Mouse (Mus musculus) MEL (cell line): Measurements from ENCODE around the gene Ddx54. TPM values are rescaled to one million over a fixed set of nuclear protein-coding genes. Genes with fewer than 3 reads are reported as not detected.

Source experiments
- DNase-seq: peaks from one replicate; pipeline ENCODE4 v3.0.0; 2011; ENCODE audit warnings: low read depth, low spot score
- H3K27ac ChIP-seq: 2 replicates; pipeline ENCODE4 v1.5.1; 2012; ENCODE audit warnings: low read depth, mild to moderate bottlenecking, control low read depth, low read length, moderate library complexity; ENCODE audit not compliant: control insufficient read depth
- H3K27me3 ChIP-seq, 2 experiments: fragments of 150-350 bp in 1 of 2; sonication (generic) in 1 of 2; 2 replicates each; pipeline ENCODE4 v1.6.1; 2012; ENCODE audit warnings: low read length in 2 of 2, mild to moderate bottlenecking in 2 of 2, improper control_type of control experiment in 1 of 2, moderate library complexity in 1 of 2; ENCODE audit not compliant: insufficient read depth in 2 of 2, control insufficient read depth in 1 of 2
- H3K36me3 ChIP-seq, 2 experiments: 2 replicates each; pipeline ENCODE4 v1.6.1; 2012 to 2014; ENCODE audit warnings: low read length in 2 of 2, improper control_type of control experiment in 1 of 2, inconsistent platforms in 1 of 2, mild to moderate bottlenecking in 1 of 2; ENCODE audit not compliant: insufficient read depth in 2 of 2, control insufficient read depth in 1 of 2
- H3K4me1 ChIP-seq, 2 experiments: fragments of 150-350 bp in 1 of 2; sonication (generic) in 1 of 2; 2 replicates each; pipeline ENCODE4 v1.6.1; 2012; ENCODE audit warnings: low read length in 2 of 2, improper control_type of control experiment in 1 of 2, mild to moderate bottlenecking in 1 of 2; ENCODE audit not compliant: insufficient read depth in 2 of 2, control insufficient read depth in 1 of 2
- H3K4me3 ChIP-seq, 2 experiments: fragments of 150-350 bp in 1 of 2; sonication (generic) in 1 of 2; 2 replicates each; pipeline ENCODE4 v1.5.1; 2012; ENCODE audit warnings: low read depth in 2 of 2, low read length in 2 of 2, mild to moderate bottlenecking in 2 of 2, moderate library complexity in 2 of 2, control low read depth in 1 of 2, improper control_type of control experiment in 1 of 2; ENCODE audit not compliant: control insufficient read depth in 1 of 2, insufficient read depth in 1 of 2
- H3K79me2 ChIP-seq: 2 replicates; pipeline ENCODE4 v1.6.1; 2012; ENCODE audit warnings: mild to moderate bottlenecking, low read length, moderate library complexity; ENCODE audit not compliant: control insufficient read depth, poor library complexity, insufficient read depth
- H3K9ac ChIP-seq: 2 replicates; pipeline ENCODE4 v1.6.1; 2012; ENCODE audit warnings: low read depth, mild to moderate bottlenecking, control low read depth, low read length, moderate library complexity; ENCODE audit not compliant: control insufficient read depth, poor library complexity, severe bottlenecking
- H3K9me3 ChIP-seq: fragments of 150-350 bp; sonication (generic); replicated peaks from 2 replicates; pipeline ENCODE4 v1.6.1; 2012; ENCODE audit warnings: mild to moderate bottlenecking, low read length, improper control_type of control experiment, moderate library complexity; ENCODE audit not compliant: insufficient read depth
- BHLHE40 ChIP-seq: IDR thresholded peaks from 2 replicates; pipeline ENCODE4 v1.6.1; 2012; ENCODE audit warnings: low read depth, mild to moderate bottlenecking, inconsistent platforms, low read length, improper control_type of control experiment, borderline replicate concordance
- CHD1 ChIP-seq: IDR thresholded peaks from 2 replicates; pipeline ENCODE4 v1.6.1; 2012; ENCODE audit warnings: low read depth, mild to moderate bottlenecking, inconsistent platforms, low read length, improper control_type of control experiment
- CTCF ChIP-seq, 3 experiments: IDR thresholded peaks in 2 of 3; conservative IDR thresholded peaks in 1 of 3; 2 replicates each; pipeline ENCODE4 v1.5.1; 2011 to 2012; ENCODE audit warnings: low read length in 3 of 3, low read depth in 2 of 3, mild to moderate bottlenecking in 2 of 3, improper control_type of control experiment in 1 of 3, inconsistent platforms in 1 of 3, mixed read lengths in 1 of 3, moderate library complexity in 1 of 3; ENCODE audit not compliant: control insufficient read depth in 1 of 3, insufficient read depth in 1 of 3, poor library complexity in 1 of 3, severe bottlenecking in 1 of 3
- E2F4 ChIP-seq: IDR thresholded peaks from 2 replicates; pipeline ENCODE4 v1.6.1; 2011; ENCODE audit warnings: low read depth, low read length, improper control_type of control experiment, borderline replicate concordance
- ELF1 ChIP-seq: IDR thresholded peaks from 2 replicates; pipeline ENCODE4 v1.6.1; 2014; ENCODE audit warnings: low read depth, mild to moderate bottlenecking, inconsistent platforms, low read length, improper control_type of control experiment, moderate library complexity
- GABPA ChIP-seq: IDR thresholded peaks from 2 replicates; pipeline ENCODE4 v1.6.1; 2012; ENCODE audit warnings: low read depth, mild to moderate bottlenecking, inconsistent platforms, low read length, improper control_type of control experiment, moderate library complexity
- GATA1 ChIP-seq: IDR thresholded peaks from 2 replicates; pipeline ENCODE4 v1.6.1; 2011; ENCODE audit warnings: low read depth, low read length, improper control_type of control experiment
- HCFC1 ChIP-seq: IDR thresholded peaks from 2 replicates; pipeline ENCODE4 v1.6.1; 2012; ENCODE audit warnings: low read depth, mild to moderate bottlenecking, inconsistent platforms, low read length, improper control_type of control experiment, moderate library complexity
- JUND ChIP-seq: IDR thresholded peaks from 2 replicates; pipeline ENCODE4 v1.6.1; 2011; ENCODE audit warnings: low read depth, mild to moderate bottlenecking, improper control_type of control experiment, low read length
- KAT2A ChIP-seq: conservative IDR thresholded peaks from 2 replicates; pipeline ENCODE4 v1.6.1; 2012; ENCODE audit warnings: low read depth, low read length, improper control_type of control experiment, inconsistent platforms
- MAFK ChIP-seq: IDR thresholded peaks from 2 replicates; pipeline ENCODE4 v1.6.1; 2011; ENCODE audit warnings: low read depth, mild to moderate bottlenecking, low read length, improper control_type of control experiment, borderline replicate concordance
- MAX ChIP-seq: IDR thresholded peaks from 2 replicates; pipeline ENCODE4 v1.6.1; 2011; ENCODE audit warnings: low read length, improper control_type of control experiment
- MAZ ChIP-seq: IDR thresholded peaks from 2 replicates; pipeline ENCODE4 v1.6.1; 2012; ENCODE audit warnings: low read depth, mild to moderate bottlenecking, inconsistent platforms, low read length, improper control_type of control experiment
- MYC ChIP-seq: IDR thresholded peaks from 2 replicates; pipeline ENCODE4 v1.6.1; 2011; ENCODE audit warnings: low read depth, mild to moderate bottlenecking, low read length, improper control_type of control experiment, moderate library complexity
- NELFE ChIP-seq: IDR thresholded peaks from 2 replicates; pipeline ENCODE4 v1.6.1; 2011; ENCODE audit warnings: low read depth, low read length, improper control_type of control experiment
- NRF1 ChIP-seq: IDR thresholded peaks from 2 replicates; pipeline ENCODE4 v1.6.1; 2014; ENCODE audit warnings: low read depth, mild to moderate bottlenecking, inconsistent platforms, low read length, improper control_type of control experiment, moderate library complexity; ENCODE audit not compliant: poor library complexity, insufficient read depth, severe bottlenecking
- POLR2A ChIP-seq, 2 experiments: IDR thresholded peaks; 2 replicates each; pipeline ENCODE4 v1.6.1; 2011 to 2012; ENCODE audit warnings: low read length in 2 of 2, mild to moderate bottlenecking in 2 of 2, control low read depth in 1 of 2, improper control_type of control experiment in 1 of 2, low read depth in 1 of 2, moderate library complexity in 1 of 2; ENCODE audit not compliant: control insufficient read depth in 1 of 2, insufficient read depth in 1 of 2, poor library complexity in 1 of 2
- POLR2AphosphoS5 ChIP-seq: IDR thresholded peaks from 2 replicates; pipeline ENCODE4 v1.6.1; 2012; ENCODE audit warnings: low read depth, borderline replicate concordance, mild to moderate bottlenecking, inconsistent platforms, low read length, moderate library complexity, mixed read lengths
- RAD21 ChIP-seq: IDR thresholded peaks from 2 replicates; pipeline ENCODE4 v1.6.1; 2011; ENCODE audit warnings: mild to moderate bottlenecking, low read depth, low read length, improper control_type of control experiment
- RCOR1 ChIP-seq: IDR thresholded peaks from 2 replicates; pipeline ENCODE4 v1.6.1; 2012; ENCODE audit warnings: low read depth, mild to moderate bottlenecking, inconsistent platforms, low read length, improper control_type of control experiment
- SMC3 ChIP-seq: IDR thresholded peaks from 2 replicates; pipeline ENCODE4 v1.6.1; 2011; ENCODE audit warnings: low read depth, low read length, improper control_type of control experiment
- TAL1 ChIP-seq: IDR thresholded peaks from 2 replicates; pipeline ENCODE4 v1.6.1; 2012; ENCODE audit warnings: mild to moderate bottlenecking, inconsistent platforms, low read length, moderate library complexity, mixed read lengths
- TBP ChIP-seq: IDR thresholded peaks from 2 replicates; pipeline ENCODE4 v1.8.0; 2011; ENCODE audit warnings: low read depth, low read length, improper control_type of control experiment
- UBTF ChIP-seq: IDR thresholded peaks from 2 replicates; pipeline ENCODE4 v1.6.1; 2012; ENCODE audit warnings: low read depth, mild to moderate bottlenecking, inconsistent platforms, low read length, improper control_type of control experiment, moderate library complexity, borderline replicate concordance; ENCODE audit not compliant: insufficient read depth
- USF1 ChIP-seq: IDR thresholded peaks from 2 replicates; pipeline ENCODE4 v1.6.1; 2014; ENCODE audit warnings: low read depth, mild to moderate bottlenecking, inconsistent platforms, low read length, improper control_type of control experiment, moderate library complexity
- USF2 ChIP-seq, 2 experiments: IDR thresholded peaks; 2 replicates each; pipeline ENCODE4 v1.6.1; 2011 to 2012; ENCODE audit warnings: improper control_type of control experiment in 2 of 2, low read length in 2 of 2, borderline replicate concordance in 1 of 2, inconsistent platforms in 1 of 2, low read depth in 1 of 2, mild to moderate bottlenecking in 1 of 2; ENCODE audit not compliant: insufficient read depth in 1 of 2
- ZC3H11A ChIP-seq: IDR thresholded peaks from 2 replicates; pipeline ENCODE4 v1.6.1; 2012; ENCODE audit warnings: low read depth, mild to moderate bottlenecking, inconsistent platforms, low read length, improper control_type of control experiment
- ZMIZ1 ChIP-seq: IDR thresholded peaks from 2 replicates; pipeline ENCODE4 v1.6.1; 2012; ENCODE audit warnings: low read depth, mild to moderate bottlenecking, inconsistent platforms, low read length, improper control_type of control experiment, moderate library complexity
- polyA plus RNA-seq, 2 experiments: library from polyadenylated mRNA; stranded (reverse) in 1 of 2; unstranded in 1 of 2; fragments of >175 nt in 1 of 2; fragments of >200 nt in 1 of 2; gene quantifications; 2 replicates each; pipeline versions ENCODE4 v1.2.1 to v1.2.4; 2012; ENCODE audit warnings: low replicate concordance in 2 of 2, low read depth in 1 of 2; ENCODE audit not compliant: insufficient read length in 2 of 2, insufficient read depth in 1 of 2, missing spikeins in 1 of 2
- total RNA-seq: library from RNA; depleted of rRNA; stranded (reverse); fragments of 300-350 nt; gene quantifications from 2 replicates; pipeline ENCODE4 v1.2.3, GENCODE M21; 2012

The Ddx54 gene
- total and polyA plus RNA-seq, 3 experiments = 73.8 to 99.9 TPM; not detected in 1

DNA sequence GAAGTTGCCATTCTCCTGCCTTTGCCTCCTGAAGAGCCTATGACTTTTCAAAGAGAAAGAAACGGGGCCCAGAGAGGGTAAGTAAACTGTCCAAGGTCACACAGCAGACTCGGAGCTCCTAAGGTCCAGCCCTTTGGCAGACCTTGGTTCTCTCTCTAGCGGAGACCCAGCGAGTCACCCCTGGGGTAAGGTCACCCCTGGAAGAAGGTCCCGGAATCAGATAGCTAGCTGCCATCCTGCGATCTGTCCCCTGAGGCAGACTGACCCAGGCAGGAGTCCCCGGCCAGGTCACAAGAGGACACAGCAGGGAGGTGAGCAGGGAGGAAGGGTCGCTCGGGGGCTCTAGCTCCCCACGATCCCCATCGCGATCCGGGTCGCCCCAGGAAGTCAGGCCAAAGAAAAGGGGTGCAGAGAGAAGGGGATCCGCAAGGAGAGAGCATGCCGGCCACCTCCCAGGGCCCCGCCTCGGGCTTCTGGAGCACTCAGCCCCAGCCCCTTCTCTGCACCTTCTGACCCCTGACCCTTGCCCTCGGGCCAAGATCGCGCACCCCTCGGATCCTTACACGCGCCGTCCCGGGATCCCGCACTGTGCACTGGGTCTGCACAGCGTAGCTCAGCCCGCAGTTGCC is 24.5 kb upstream of the Ddx54 start:
- DNase-seq = no peak
- peak overlapping the region; percentile 69 for H3K9ac ChIP-seq
- H3K27ac ChIP-seq = peak overlapping the region; percentile 52
- TF ChIP-seq ELF1 (no peak), MAX (no peak), CTCF (IDR thresholded peaks at IDR 0.05 in 2 of 3, conservative IDR thresholded peaks at IDR 0.05 in 1 of 3; ENCODE audit: control insufficient read depth in 1 of 3, insufficient read depth in 1 of 3, low read depth in 2 of 3, low read length in 3 of 3, poor library complexity in 1 of 3, severe bottlenecking in 1 of 3) (no peak), NELFE (peak; percentile 84; the same call in 1 of the 2 replicates), HCFC1 (no peak), MAZ (0 out of 2 replicates have a peak, but pooled peaks have one; percentile 7), UBTF (0 out of 2 replicates have a peak, but pooled peaks have one; percentile 63), GATA1 (no peak), E2F4 (0 out of 2 replicates have a peak, but pooled peaks have one; percentile 1)
- TF ChIP-seq, all 39 proteins: peak for 4
- Histone ChIP-seq H3K36me3 (peaks cover 0 to 14% of the 10 kb centered on the region in 2 experiments; a peak in 2 of 4 replicates), H3K9me3 (no peaks in the 10 kb centered on the region), H3K4me1 (peaks cover 6 to 28% of the 10 kb centered on the region in 2 experiments), H3K27me3 (no peaks in the 10 kb centered on the region), H3K4me3 (peak overlapping the region; percentile 58 to 94), H3K79me2 (peaks cover 5% of the 10 kb centered on the region)

DNA sequence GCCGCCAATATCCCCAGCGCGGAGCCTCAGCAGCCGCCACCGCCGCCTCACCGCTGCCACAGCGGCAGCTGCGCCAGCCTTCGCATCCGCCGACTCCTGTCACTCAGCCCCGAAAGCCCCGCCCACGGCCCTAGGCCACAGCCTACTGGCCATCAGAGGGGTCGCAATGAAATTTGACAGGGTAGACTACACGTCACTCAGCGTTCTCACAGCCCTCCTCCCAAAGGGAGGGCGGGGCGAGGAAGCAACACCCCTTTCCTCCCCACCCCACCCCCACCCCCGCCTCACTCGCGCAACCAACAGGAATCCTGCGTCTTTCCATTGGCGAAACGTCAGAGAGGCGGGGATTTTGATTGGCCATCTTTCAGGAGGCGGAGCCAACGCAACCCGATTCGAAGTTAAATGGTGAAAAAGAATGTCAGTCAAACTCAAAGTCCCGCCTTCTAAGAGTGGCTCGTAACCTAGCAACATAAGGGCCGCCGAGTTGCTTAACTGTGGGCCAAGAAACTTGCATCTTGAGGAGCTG is 23.9 kb upstream of the Ddx54 start, which contains the start of the genes Tpcn1 and Iqcd:
Gene Tpcn1 (minus strand): TSS at position 105 of the 526 bp plus-strand sequence.
Gene Iqcd (plus strand): TSS at position 448 of the 526 bp plus-strand sequence.
- Histone ChIP-seq H3K9ac (peak within 1 kb of the TSS; percentile 69), H3K4me3 (peak within 1 kb of the TSS; percentile 58 to 94), H3K9me3 (no peaks in the 10 kb centered on the region), H3K79me2 (peaks cover 5% of the 10 kb centered on the region), H3K27ac (peak within 1 kb of the TSS; percentile 52), H3K27me3 (no peaks in the 10 kb centered on the region), H3K4me1 (peaks cover 6 to 23% of the 10 kb centered on the region in 2 experiments), H3K36me3 (peaks cover 0 to 12% of the 10 kb centered on the region in 2 experiments; a peak in 2 of 4 replicates)
- DNase-seq = peak; percentile 98
- TF ChIP-seq ZMIZ1 (peak; percentile 63; the same call in 1 of the 2 replicates), GABPA (no peak), POLR2A (IDR thresholded peaks at IDR 0.05; ENCODE audit: control insufficient read depth in 1 of 2, insufficient read depth in 1 of 2, low read depth in 1 of 2, low read length in 2 of 2, poor library complexity in 1 of 2) (peak; percentile 84 to 96; a peak in 3 of 4 replicates), MAFK (no peak), GATA1 (no peak), UBTF (0 out of 2 replicates have a peak, but pooled peaks have one; percentile 5), CTCF (IDR thresholded peaks at IDR 0.05 in 2 of 3, conservative IDR thresholded peaks at IDR 0.05 in 1 of 3; ENCODE audit: control insufficient read depth in 1 of 3, insufficient read depth in 1 of 3, low read depth in 2 of 3, low read length in 3 of 3, poor library complexity in 1 of 3, severe bottlenecking in 1 of 3) (no peak), E2F4 (no peak), TAL1 (no peak), USF2 (IDR thresholded peaks at IDR 0.05; ENCODE audit: borderline replicate concordance in 1 of 2, insufficient read depth in 1 of 2, low read depth in 1 of 2, low read length in 2 of 2) (no peak), MYC (no peak), BHLHE40 (no peak), TBP (peak; percentile 29; the same call in 1 of the 2 replicates), KAT2A (no peak; the same call in 1 of the 2 replicates), ZC3H11A (no peak), HCFC1 (peak; percentile 74), POLR2AphosphoS5 (no peak), USF1 (no peak), SMC3 (no peak), RAD21 (no peak), CHD1 (no peak), RCOR1 (no peak), JUND (no peak), NRF1 (peak; percentile 60)
